Mouse (Mus musculus) spleen, postnatal 36 days (tissue): ENCODE results near the gene Sowaha.

Experiments used
- DNase-seq, 2 experiments: peaks; one replicate each; pipeline ENCODE4 v3.0.0; 2022; ENCODE audit warnings: low spot score in 2 of 2, mixed read lengths in 1 of 2

Sowaha gene

GRCm38 (mm10) chr11:53479783-53480301 is at the start of gene Sowaha, which contains the start of gene Gm9945:
Gene Sowaha, minus strand, starts transcription at chr11:53480274.
Gene Gm9945, plus strand, starts transcription at chr11:53480166.
- DNase-seq: peak; percentile 33 to 64

DNA sequence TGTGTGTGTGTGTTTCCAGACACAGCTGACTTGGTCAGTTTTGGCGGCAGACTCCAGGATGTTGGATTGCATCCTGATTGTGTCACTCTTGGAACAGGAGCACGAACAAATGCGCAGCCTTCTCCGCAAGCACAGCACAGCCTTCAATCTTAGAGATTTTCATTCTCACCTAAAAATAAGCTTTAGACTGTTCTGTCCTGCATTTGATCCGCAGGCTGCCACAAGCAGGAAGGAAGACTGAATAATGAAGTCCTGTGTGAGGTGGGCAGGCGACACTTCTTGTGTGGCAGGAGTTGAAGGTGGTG is 49.1 kb upstream of the Sowaha start:
- no peak for DNase-seq

- no peak for DNase-seq
Observed at GRCm38 (mm10) chr11:53528397-53529252, 48.6 kb upstream of the Sowaha start.

- DNase-seq: no peak
Observed at GRCm38 (mm10) chr11:53525461-53525860, 45.4 kb upstream of the Sowaha start.

- DNase-seq: no peak
Observed at GRCm38 (mm10) chr11:53524905-53525304, 44.8 kb upstream of the Sowaha start.

DNA sequence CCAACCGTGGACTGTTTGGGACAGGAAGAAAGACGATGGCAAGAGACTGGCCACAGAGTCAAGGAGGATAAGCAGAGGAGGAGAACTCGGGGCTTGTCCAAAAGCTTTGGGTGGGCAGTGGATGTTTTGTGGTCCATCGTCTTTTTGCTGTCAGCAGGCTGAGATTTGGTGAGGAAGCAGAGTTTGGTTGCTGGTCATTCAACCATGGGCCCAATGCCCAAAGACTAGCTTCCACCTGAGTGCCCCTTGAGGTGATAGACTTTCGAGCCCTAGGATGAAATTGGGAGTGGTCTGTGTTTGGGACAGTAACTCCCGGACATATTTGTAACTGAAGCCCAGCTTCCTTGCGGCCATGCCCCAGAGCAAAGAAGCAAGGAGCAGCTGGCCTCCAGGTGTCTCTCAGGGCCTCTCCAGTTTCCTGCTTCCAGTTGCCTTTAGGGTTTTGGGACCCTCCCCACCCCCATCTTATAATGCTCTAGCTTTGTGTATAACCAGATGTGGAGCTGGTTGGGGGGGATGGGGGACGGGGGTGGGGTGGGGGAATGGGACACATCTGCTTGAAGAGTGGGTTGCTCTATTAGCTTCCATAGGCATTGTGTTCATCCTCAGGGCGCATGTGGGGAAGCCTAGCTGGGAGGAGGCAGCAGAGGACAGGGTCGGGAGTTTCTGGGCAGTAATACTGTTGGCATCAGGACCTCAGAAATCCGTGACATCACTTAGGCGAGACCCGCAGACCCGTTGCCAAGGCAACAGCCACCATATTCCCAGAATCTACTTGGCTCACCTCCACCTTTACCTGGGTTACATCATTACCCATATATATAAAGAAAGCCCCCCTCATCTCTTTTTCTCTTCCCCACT is 43.7 kb upstream of the Sowaha start:
- no peak for DNase-seq

DNA sequence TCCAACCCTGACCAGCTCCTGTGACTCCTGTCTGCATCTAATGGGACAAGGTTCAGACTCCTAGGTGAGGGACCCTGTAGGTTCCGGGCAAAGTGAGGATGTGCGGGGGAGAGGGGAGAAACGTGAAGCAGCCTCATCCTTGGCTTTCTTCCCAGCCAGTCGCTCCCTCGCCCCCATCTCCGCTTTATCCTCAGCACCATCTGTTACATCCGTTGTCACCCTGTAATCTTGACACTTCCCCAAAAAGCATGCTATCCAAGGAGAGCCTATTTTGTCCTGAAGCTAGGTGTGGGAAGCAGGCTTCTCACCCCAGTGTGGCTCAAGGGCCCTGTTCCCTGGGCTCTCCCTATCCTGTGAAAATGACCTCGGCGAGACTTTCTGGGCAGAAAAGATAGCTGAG is 42.9 kb upstream of the Sowaha start:
- DNase-seq: no peak

DNA sequence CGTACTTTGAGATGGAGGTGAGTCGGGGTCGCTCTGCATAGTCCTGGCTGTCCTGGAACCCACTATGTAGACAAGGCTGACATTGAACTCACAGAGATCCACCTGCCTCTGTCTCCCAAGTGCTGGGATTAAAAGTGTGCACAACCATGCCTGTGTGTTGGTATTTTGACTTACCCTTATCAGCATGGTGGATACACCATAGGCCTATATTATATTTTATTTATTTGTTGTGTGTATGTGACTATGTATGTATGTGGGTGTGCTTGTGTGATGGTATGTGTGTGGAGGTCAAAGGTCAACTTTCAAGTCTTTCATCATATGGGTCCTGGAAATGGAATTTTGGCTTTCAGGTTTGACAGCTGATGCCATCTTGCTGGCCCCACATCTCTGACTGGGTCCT is 42.3 kb upstream of the Sowaha start:
- DNase-seq: no peak

DNA sequence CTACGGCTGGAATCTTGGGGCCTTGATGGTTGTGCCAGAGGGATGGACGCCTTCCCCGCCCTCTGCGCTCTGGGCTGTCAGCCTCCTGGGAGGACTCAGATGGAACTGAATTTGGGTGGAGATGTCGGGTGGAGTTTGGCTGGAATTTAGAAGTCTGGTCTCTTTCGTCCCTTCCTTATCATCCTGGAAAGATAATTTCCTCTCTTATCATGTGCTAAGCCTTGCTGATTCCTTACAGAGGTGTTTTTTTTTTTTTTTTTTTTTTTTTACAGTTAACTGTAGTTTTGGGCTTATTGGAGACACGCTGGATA is 41.7 kb upstream of the Sowaha start:
- DNase-seq: no peak

DNA sequence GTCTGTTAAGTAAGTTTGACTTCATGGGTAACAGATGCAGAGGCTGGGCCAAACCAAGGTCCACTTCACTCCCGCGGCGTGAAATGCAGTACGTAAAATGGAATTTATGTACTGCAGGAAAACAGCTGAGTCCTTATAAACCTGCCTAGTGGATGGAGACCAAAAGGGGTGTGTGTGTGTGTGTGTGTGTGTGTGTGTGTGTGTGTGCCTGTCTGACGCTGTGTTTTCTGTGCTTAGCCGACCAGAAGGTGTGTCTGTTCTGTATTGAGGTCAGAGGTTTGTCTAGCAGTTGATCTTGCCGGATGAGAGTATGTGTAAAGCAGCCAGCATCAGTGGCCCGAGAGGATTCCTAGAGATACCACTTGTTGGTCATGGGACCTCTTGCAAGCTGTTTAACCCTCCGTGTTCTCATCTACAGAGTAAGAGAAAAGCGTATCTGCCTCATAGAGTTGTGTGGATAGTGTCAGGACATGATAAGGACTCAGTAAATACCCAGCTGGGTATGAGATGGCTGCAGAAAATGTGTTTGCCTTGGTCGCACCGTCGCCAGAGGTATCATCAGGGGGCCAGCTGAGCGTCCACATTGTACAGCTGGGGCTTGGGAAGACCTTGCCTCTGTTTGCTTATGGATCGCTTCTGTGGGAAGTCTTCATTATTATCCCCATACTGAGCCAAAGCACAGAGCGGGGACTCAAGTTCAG is 41.2 kb upstream of the Sowaha start:
- no peak for DNase-seq

- peak; percentile 45 to 63 for DNase-seq
Observed at GRCm38 (mm10) chr11:53520122-53520978, 40.3 kb upstream of the Sowaha start.

DNA sequence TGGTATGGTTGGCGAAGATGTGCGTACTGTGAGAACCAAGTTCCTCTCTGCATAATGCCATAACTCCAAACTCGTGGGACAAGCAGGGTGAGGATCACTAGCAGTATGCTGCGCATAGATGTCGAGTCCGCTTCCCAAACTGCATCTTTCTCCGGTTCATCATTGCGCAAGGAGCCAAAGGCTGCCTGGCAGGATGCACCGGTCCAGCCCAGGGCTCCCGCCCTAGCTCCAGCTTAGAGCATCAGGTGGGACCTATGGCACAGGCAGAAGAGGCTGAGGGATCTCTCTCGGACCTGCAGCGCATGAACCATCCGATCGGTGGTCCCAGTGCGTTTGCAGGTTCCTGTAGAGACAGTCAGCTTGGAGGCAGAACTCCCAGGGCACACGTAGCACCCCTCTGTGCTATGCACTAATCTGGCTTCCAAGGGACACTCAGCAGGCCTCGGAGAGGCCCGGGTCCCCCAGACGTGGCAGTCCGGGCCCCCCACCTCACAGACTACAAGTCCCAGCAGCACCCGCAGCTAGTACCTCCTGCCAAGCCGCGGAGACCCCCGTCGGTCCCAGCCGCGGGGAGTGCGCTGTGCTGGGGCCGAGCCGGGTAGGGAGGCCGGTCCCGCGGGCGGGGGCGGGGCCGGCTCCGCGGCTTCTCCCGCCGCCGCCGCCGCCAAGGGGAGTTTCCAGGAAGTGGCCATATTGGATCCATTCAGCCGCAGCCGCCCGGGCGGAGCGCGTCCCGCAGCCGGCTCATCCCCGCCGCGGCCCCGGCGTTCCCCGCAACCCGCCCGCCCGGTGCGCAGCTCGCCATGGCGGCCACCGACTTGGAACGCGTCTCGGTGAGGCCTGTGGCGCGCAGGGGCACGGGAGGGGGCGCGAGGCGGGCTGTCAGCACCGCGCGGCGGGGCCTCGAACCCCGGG is 39.4 kb upstream of the Sowaha start, which contains the start of gene Sept8:
Gene Sept8, plus strand, starts transcription at position 51 of the 915 bp plus-strand sequence.
- peak; percentile 18 to 38 for DNase-seq

GRCm38 (mm10) chr11:53518759-53519158 is 38.7 kb upstream of the Sowaha start:
- DNase-seq: peak in 1 of 2 experiments; percentile 18

DNA sequence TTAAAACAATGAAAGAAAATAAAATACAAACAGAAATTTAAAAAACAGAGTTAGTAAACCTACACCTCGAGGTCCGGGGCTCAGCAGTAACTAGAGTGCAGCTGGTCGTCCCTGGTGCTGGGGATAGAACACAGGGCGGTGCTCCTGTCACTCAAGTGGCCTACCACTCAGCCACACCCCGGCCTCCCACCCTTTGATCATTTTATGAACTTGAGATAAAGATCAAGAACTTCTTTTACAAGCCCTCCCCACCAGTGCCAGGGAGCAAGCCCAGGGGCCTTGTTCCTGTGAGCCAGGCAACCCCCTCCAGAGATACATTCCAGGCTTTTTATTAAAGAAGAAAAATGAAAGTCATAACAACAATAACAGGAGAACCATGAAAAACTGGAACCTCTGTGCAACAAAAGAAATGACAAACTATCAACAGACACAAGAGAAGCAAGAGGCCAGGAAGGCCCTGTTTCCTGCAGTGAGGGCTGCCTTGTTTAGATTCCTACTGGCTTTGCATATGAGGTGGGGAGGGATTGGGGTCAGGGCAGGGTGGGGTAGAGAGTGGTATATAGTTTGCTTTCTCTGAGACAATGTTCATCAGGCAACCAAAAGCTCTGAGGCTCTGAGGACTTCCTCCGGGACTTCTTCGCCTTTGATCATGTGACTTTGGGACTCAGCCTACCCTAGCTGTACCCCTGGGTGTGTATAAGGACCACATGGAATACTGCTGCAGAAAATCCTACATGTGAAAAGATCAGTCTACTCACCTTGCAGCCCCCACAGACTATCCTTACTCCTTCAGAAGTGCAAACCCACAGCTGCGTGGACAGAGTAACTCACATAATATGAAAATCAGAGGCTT is 36.9 kb upstream of the Sowaha start:
- peak in 1 of 2 experiments; percentile 20 for DNase-seq

GRCm38 (mm10) chr11:53510351-53510750 is 30.3 kb upstream of the Sowaha start:
- DNase-seq: no peak

- DNase-seq: no peak
Observed at GRCm38 (mm10) chr11:53508591-53508990, 28.5 kb upstream of the Sowaha start.

DNA sequence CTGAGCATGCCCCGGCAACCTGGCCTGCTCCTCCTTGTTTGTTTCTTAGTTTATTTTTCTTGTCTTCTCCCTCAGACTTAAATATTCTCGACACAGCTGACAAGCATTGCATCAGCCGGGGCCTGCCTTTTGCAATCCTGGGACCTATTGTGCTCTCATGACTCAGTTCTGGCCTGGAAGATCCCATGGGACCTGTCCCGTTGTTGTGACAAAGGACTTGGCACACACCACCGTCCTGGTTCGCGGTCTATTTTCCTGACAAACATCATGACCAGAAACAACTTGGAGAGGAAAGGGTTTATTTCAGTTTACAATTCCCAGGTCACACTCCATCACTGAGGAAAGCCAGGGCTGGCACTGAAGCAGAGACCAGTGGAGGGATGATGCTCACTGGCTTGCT is 28.1 kb upstream of the Sowaha start:
- no peak for DNase-seq

DNA sequence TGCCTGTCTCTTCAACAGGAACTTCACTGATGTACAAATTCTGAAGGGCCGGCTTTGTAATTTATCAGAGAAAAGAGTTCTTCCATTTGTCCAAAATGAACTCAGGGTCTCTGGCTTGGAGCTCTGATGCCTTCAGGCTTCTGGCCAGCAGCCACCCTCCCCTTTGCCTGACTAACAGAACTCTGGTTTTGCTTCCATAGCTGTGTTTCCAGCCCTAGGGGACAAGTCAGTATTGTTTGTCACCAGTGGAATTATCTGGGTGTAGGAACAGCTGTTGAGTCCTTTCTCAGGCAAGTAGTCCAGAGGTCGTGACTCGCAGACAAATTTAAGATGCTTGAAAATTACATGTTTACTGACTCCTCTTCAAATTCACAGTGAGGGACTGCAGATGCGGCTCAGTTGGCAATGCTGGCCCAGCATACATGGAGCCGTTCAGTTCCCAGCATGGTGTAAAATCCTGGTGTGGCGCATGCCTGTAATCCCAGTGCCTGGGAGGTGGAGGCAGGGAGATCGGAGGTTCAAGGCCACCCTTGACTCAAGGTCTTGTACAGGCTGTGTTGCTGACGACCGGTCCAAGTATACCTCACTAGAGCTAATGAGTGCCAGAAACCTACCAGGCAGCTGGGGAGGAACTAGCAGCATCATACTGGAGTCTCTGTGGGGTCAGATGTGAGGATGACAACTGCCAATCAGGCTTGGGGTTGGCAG is 27.2 kb upstream of the Sowaha start:
- DNase-seq: no peak
